In the genomic region with DNA sequence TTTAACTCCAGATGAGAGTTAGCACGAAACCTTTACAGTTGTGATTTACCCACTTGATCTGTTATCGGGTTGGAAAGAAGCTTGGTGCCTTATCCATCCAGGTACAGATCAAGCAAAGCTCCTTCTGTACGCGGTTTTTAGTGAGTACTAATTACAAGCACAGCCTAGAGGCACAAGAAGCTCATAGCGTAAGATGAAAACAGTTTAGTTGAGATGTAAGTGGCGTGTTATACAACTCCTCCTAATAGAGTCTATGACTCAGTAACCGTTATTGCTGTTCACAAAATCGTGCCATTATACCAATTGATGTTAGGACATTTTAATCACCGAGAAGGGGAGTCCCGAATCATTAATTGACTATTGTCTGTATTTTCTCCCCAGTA, we compare ENCODE assay signal across 8 mouse cellular contexts. TPM values are rescaled to one million over a fixed set of nuclear protein-coding genes. Genes with fewer than 3 reads are reported as not detected.
DNase-seq lines count a peak whose midpoint lies in the region; ATAC-seq and TF ChIP-seq lines count a peak whose summit lies in the region.

No protein-coding gene starts in this region.

- no peaks in the 10 kb centered on the region for H3K27me3 ChIP-seq in kidney, embryonic 14.5 days (ENCODE audit: control insufficient read depth, insufficient read depth, low read length)
- H3K27me3 ChIP-seq in MEL (ENCODE audit: control insufficient read depth in 1 of 2, insufficient read depth in 2 of 2, low read length in 2 of 2) = no peaks in the 10 kb centered on the region
- H3K27me3 ChIP-seq in hindbrain, embryonic 10.5 days (ENCODE audit: insufficient read depth, poor library complexity, severe bottlenecking) = no peaks in the 10 kb centered on the region
- H3K27me3 ChIP-seq in midbrain, embryonic 13.5 days = no peaks in the 10 kb centered on the region

- H3K79me2 ChIP-seq in MEL (ENCODE audit: control insufficient read depth, insufficient read depth, low read length, poor library complexity) = peaks cover 3% of the 10 kb centered on the region; the same call in 1 of the 2 replicates

- peak overlapping the region; percentile 96 for H3K4me3 ChIP-seq in kidney, embryonic 14.5 days (ENCODE audit: low read length)
- H3K4me3 ChIP-seq in MEL (ENCODE audit: control insufficient read depth in 1 of 2, insufficient read depth in 1 of 2, low read depth in 2 of 2, low read length in 2 of 2) = peak overlapping the region; percentile 66 to 73
- H3K4me3 ChIP-seq in hindbrain, embryonic 10.5 days = peak overlapping the region; percentile 98
- peak overlapping the region; percentile 89 for H3K4me3 ChIP-seq in midbrain, embryonic 13.5 days (replicated peaks)

- H3K27ac ChIP-seq in kidney, embryonic 14.5 days (ENCODE audit: low read depth, low read length) = no peak overlapping the region; the same call in 1 of the 2 replicates
- H3K27ac ChIP-seq in MEL (ENCODE audit: control insufficient read depth, low read depth, low read length) = peak overlapping the region; percentile 92; the same call in 1 of the 2 replicates
- H3K27ac ChIP-seq in hindbrain, embryonic 10.5 days = peak overlapping the region; percentile 93
- H3K27ac ChIP-seq in midbrain, embryonic 13.5 days = peak overlapping the region; percentile 85

- H3K4me1 ChIP-seq in kidney, embryonic 14.5 days (ENCODE audit: control insufficient read depth, insufficient read depth, low read length) = peaks cover 11% of the 10 kb centered on the region; the same call in 1 of the 2 replicates
- peaks cover 9 to 13% of the 10 kb centered on the region in 2 experiments for H3K4me1 ChIP-seq in MEL (ENCODE audit: control insufficient read depth in 1 of 2, insufficient read depth in 2 of 2, low read length in 2 of 2)
- H3K4me1 ChIP-seq in hindbrain, embryonic 10.5 days (replicated peaks) = peaks cover 18% of the 10 kb centered on the region
- H3K4me1 ChIP-seq in midbrain, embryonic 13.5 days (replicated peaks) = peaks cover 22% of the 10 kb centered on the region

- TF ChIP-seq RAD21 in MEL (IDR thresholded peaks at IDR 0.05; ENCODE audit: low read depth, low read length) = no peak

- H3K9ac ChIP-seq in kidney, embryonic 14.5 days (ENCODE audit: low read depth, low read length) = peak overlapping the region; percentile 81; the same call in 1 of the 2 replicates
- peak overlapping the region; percentile 85 for H3K9ac ChIP-seq in MEL (ENCODE audit: control insufficient read depth, low read depth, low read length, poor library complexity, severe bottlenecking)
- H3K9ac ChIP-seq in midbrain, embryonic 13.5 days (replicated peaks) = peak overlapping the region; percentile 81

- DNase-seq in kidney, postnatal 25 days = no peak
- DNase-seq in MEL (ENCODE audit: low read depth, low spot score) = peak; percentile 47
- DNase-seq in hindbrain, embryonic 10.5 days (ENCODE audit: low spot score) = no peak
- no peak for DNase-seq in urinary bladder, postnatal 10 days (ENCODE audit: low spot score)
- DNase-seq in spleen, adult 12 weeks (ENCODE audit: low spot score) = no peak
- DNase-seq in left cerebral cortex, postnatal 36 days (ENCODE audit: low spot score in 2 of 2) = no peak

- peak overlapping the region; percentile 84 for H3K4me2 ChIP-seq in kidney, embryonic 14.5 days (replicated peaks; ENCODE audit: low read depth, low read length)
- H3K4me2 ChIP-seq in midbrain, embryonic 13.5 days (replicated peaks) = peak overlapping the region; percentile 73

- H3K36me3 ChIP-seq in kidney, embryonic 14.5 days (ENCODE audit: control insufficient read depth, insufficient read depth, low read length) = peaks cover 12% of the 10 kb centered on the region; the same call in 1 of the 2 replicates
- H3K36me3 ChIP-seq in MEL (ENCODE audit: control insufficient read depth in 1 of 2, insufficient read depth in 2 of 2, low read length in 2 of 2) = peaks cover 0 to 25% of the 10 kb centered on the region in 2 experiments; a peak in 2 of 4 replicates
- peaks cover 18% of the 10 kb centered on the region for H3K36me3 ChIP-seq in hindbrain, embryonic 10.5 days
- H3K36me3 ChIP-seq in midbrain, embryonic 13.5 days = peaks cover 7% of the 10 kb centered on the region

- intact Hi-C loops in left cerebral cortex, postnatal 36 days (cut with DNase I) = loop anchor here (5.0 kb wide), 2 partner anchors 44 to 69 kb away; partner anchors contain the start of genes Prkaa1 and Rpl37

- no peak for TF ChIP-seq CTCF in MEL (IDR thresholded peaks at IDR 0.05 in 2 of 3, conservative IDR thresholded peaks at IDR 0.05 in 1 of 3; ENCODE audit: control insufficient read depth in 1 of 3, insufficient read depth in 1 of 3, low read depth in 2 of 3, low read length in 3 of 3, poor library complexity in 1 of 3, severe bottlenecking in 1 of 3)

- no peak for TF ChIP-seq EP300 in MEL (IDR thresholded peaks at IDR 0.05; ENCODE audit: low read depth in 1 of 2, low read length in 2 of 2)

- no peak for ATAC-seq in kidney, embryonic 14.5 days (ENCODE audit: low FRiP score, low TSS enrichment)
- peak; percentile 3 for ATAC-seq in midbrain, embryonic 13.5 days

- no peaks in the 10 kb centered on the region for H3K9me3 ChIP-seq in kidney, embryonic 14.5 days (ENCODE audit: control insufficient read depth, low read length)
- H3K9me3 ChIP-seq in MEL (replicated peaks; ENCODE audit: insufficient read depth, low read length) = no peaks in the 10 kb centered on the region
- H3K9me3 ChIP-seq in hindbrain, embryonic 10.5 days = no peaks in the 10 kb centered on the region
- no peaks in the 10 kb centered on the region for H3K9me3 ChIP-seq in midbrain, embryonic 13.5 days

- 38% methylated on average over 10 of the region's 10 CpGs for WGBS in kidney, embryonic 14.5 days
- 46% methylated on average over 10 of the region's 10 CpGs for WGBS in hindbrain, embryonic 10.5 days
- 40% methylated on average over 10 of the region's 10 CpGs for WGBS in midbrain, embryonic 13.5 days

- TF ChIP-seq POLR2A in MEL (IDR thresholded peaks at IDR 0.05; ENCODE audit: control insufficient read depth in 1 of 2, insufficient read depth in 1 of 2, low read depth in 1 of 2, low read length in 2 of 2, poor library complexity in 1 of 2) = no peak

TF ChIP-seq in MEL, 35 proteins besides CTCF, POLR2A, EP300 and RAD21:
- TF ChIP-seq MYB (IDR thresholded peaks at IDR 0.05; ENCODE audit: low read depth, low read length) = no peak
- no peak for TF ChIP-seq ZKSCAN1 (IDR thresholded peaks at IDR 0.05; ENCODE audit: low read depth, low read length)
- TF ChIP-seq TBP (IDR thresholded peaks at IDR 0.05; ENCODE audit: low read depth, low read length) = no peak
- TF ChIP-seq JUND (IDR thresholded peaks at IDR 0.05; ENCODE audit: low read depth, low read length) = no peak
- TF ChIP-seq ZMIZ1 (IDR thresholded peaks at IDR 0.05; ENCODE audit: low read depth, low read length) = no peak
- no peak for TF ChIP-seq E2F4 (IDR thresholded peaks at IDR 0.05; ENCODE audit: borderline replicate concordance, low read depth, low read length)
- TF ChIP-seq TAL1 (IDR thresholded peaks at IDR 0.05; ENCODE audit: low read length) = no peak

RNA-seq across cellular contexts. Expression of gene Ttc33, which starts 1.0 kb away (rescaled TPM):
- 49.8 and 50.3 TPM in 2 replicates for polyA plus RNA-seq in kidney, embryonic 14.5 days (2014; fragmentation: Nextera tagmentation; extraction: Ambion mirVana)
- 21.0 and 22.0 TPM in 2 replicates for total RNA-seq in MEL (2012; rRNA removed)
- polyA plus RNA-seq in MEL (2012; ENCODE audit: insufficient read depth in 1 of 2, insufficient read length in 2 of 2, low read depth in 1 of 2, low replicate concordance in 2 of 2, missing spikeins in 1 of 2) = 10 to 100 TPM in 1 of 2 experiments, not detected in 1; 26.2 TPM
- polyA plus RNA-seq in hindbrain, embryonic 10.5 days (2016; fragmentation: Nextera tagmentation; extraction: Ambion mirVana) = 36.7 and 37.8 TPM in 2 replicates
- 57.2 and 59.7 TPM in 2 replicates for polyA plus RNA-seq in midbrain, embryonic 13.5 days (2015; fragmentation: Nextera tagmentation; extraction: Ambion mirVana)
- 10 to 100 TPM; 74.3 to 75.4 TPM for total RNA-seq in left cerebral cortex, postnatal 36 days (2021)

RNA-seq across cellular contexts. Expression of gene Prkaa1, which starts 42.6 kb away (rescaled TPM):
- polyA plus RNA-seq in kidney, embryonic 14.5 days (2014; fragmentation: Nextera tagmentation; extraction: Ambion mirVana) = 19.6 and 26.1 TPM in 2 replicates
- total RNA-seq in MEL (2012; rRNA removed) = 18.3 and 20.0 TPM in 2 replicates
- 10 to 100 TPM in 1 of 2 experiments, not detected in 1; 23.0 TPM for polyA plus RNA-seq in MEL (2012; ENCODE audit: insufficient read depth in 1 of 2, insufficient read length in 2 of 2, low read depth in 1 of 2, low replicate concordance in 2 of 2, missing spikeins in 1 of 2)
- polyA plus RNA-seq in hindbrain, embryonic 10.5 days (2016; fragmentation: Nextera tagmentation; extraction: Ambion mirVana) = 14.2 and 15.2 TPM in 2 replicates
- polyA plus RNA-seq in midbrain, embryonic 13.5 days (2015; fragmentation: Nextera tagmentation; extraction: Ambion mirVana) = 13.4 and 14.3 TPM in 2 replicates
- total RNA-seq in left cerebral cortex, postnatal 36 days (2021) = 10 to 100 TPM; 18.9 to 20.5 TPM

RNA-seq across cellular contexts. Expression of gene Ptger4, which starts 57.7 kb away (rescaled TPM):
- 3.0 and 5.9 TPM in 2 replicates for polyA plus RNA-seq in kidney, embryonic 14.5 days (2014; fragmentation: Nextera tagmentation; extraction: Ambion mirVana)
- total RNA-seq in MEL (2012; rRNA removed) = 3.5 and 3.7 TPM in 2 replicates
- 1 to 10 TPM in 1 of 2 experiments, not detected in 1; 5.7 TPM for polyA plus RNA-seq in MEL (2012; ENCODE audit: insufficient read depth in 1 of 2, insufficient read length in 2 of 2, low read depth in 1 of 2, low replicate concordance in 2 of 2, missing spikeins in 1 of 2)
- 0.61 and 1.4 TPM in 2 replicates for polyA plus RNA-seq in hindbrain, embryonic 10.5 days (2016; fragmentation: Nextera tagmentation; extraction: Ambion mirVana)
- polyA plus RNA-seq in midbrain, embryonic 13.5 days (2015; fragmentation: Nextera tagmentation; extraction: Ambion mirVana) = 0.54 and 0.90 TPM in 2 replicates
- total RNA-seq in left cerebral cortex, postnatal 36 days (2021) = 1 to 10 TPM in 1 of 2 experiments, under 1 TPM in 1; 0.82 to 1.1 TPM
